Mouse (Mus musculus): ENCODE results near the gene Pold2. TPM values are rescaled to one million over a fixed set of nuclear protein-coding genes. Genes with fewer than 3 reads are reported as not detected.

Pold2 gene
- polyA plus RNA-seq (2012; rRNA removed) = 50.3 and 52.3 TPM in 2 replicates

DNA sequence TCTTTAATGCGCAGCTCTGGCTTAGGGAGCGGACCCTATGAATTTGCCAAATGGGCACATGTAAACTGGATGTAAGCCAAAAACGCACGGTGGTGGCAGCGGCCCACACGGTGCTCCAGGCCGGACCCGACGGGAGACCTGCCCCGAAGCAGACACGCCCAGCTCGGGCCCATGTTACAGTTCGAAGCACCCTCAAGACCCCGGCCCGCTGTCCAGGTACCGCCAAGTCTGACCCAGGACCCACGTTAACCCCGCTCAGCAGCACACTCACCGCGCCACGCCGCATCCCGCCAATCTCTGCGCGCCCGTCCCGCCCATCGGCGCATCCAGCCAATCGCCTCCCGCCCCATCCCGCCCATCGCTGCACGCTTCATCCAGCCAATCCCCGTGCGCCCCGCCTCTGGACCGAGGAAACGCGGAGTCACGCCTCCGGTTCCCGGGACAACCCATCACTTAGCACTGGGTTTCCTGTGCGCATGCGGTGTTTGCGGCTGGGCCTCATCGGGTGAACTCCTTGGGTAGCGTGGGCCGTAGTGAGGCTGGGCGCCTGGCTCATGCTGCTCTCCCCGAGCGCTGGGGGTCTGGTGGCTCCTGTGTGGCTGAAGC lies at the start of gene Pold2:
TSS of gene Pold2 (minus strand) at position 372 of the 606 bp plus-strand sequence.

DNA sequence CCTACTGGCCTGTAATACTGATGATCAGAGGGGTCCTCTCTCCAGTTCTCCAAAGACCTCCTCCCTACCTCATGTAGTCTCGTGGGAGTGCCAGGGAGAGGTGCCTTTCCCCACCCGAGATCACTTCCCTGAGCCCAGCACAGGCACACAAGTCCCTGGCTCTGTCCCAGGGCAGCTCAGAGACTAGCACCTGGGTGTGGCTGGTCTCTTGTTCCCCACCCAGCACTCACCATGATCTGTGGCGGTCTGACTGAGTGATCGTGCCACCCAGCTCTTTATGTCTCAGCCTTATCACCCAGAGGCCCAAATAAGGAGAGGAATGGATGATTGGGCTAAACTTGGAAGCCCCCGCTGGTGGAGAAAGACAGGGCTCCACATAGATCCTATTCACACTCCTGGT lies 20.4 kb upstream of the Pold2 start, which contains the start of gene Myl7:
TSS of gene Myl7 (minus strand) at position 252 of the 400 bp plus-strand sequence.

GRCm38 (mm10) chr11:5861678-5862393 lies 16.3 kb downstream of the Pold2 start, which contains the start of gene Aebp1:
TSS of gene Aebp1 (plus strand) at chr11:5861947.

DNA sequence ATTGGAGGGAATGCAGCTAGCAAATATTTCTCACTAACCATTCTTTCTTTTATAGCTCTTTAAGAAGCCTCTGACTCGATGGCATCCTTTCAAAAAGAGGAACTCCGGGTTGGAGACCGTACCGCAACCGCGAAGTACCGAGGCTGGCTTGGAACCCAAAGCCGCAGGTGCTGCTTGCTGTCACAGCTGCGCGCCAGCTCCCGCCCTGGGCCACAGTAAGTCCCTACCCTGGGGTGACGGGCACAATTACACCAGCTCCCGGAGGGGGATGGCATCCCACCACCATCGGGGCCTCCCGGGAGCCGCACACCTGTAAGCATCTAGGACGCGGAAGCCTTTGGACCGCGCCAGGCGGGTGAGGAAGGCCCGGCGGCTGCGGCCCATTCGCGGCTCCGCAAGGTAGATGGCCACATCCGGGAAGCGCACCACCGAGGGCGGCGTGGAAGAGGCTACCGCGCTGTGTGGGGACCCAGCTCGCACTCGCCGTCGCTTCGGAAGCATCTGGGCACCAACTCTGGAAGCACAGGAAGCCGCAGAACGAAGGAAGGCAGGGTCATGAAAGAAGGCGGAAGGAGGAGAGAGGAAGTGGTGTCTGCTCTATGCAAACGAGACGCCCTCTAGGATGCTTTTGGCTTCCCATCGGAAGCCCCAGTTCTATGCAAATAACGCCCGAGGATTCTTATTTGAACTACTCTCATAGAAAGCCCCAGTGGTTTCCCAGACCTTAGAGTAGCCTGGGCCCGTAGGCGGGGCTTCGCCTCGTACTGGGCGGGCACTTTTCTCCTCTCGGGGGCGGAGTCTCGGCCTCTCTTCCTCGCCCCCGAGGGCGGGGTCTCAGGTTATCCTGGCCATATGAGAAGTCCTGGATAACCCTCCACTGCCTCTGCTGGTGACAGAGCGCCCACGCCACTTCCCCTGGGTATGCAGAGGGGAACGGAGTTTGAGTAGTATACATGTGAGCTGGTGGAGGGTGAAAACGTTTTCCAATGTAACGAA lies 40.5 kb downstream of the Pold2 start, which contains the start of gene Polm:
TSS of gene Polm (minus strand) at position 766 of the 996 bp plus-strand sequence.

Other genes starting within 250 kb of the Pold2 start
- 54.2 and 58.9 TPM in 2 replicates for gene Mrps24, start 162.6 kb downstream of the Pold2 start, polyA plus RNA-seq (2012; rRNA removed)
- 3.1 and 3.6 TPM in 2 replicates for gene Urgcp, start 115.9 kb downstream of the Pold2 start, polyA plus RNA-seq (2012; rRNA removed)
- 30.3 and 34.5 TPM in 2 replicates for gene Dbnl, start 89.8 kb downstream of the Pold2 start, polyA plus RNA-seq (2012; rRNA removed)
- gene Pgam2, start 74.6 kb downstream of the Pold2 start, polyA plus RNA-seq (2012; rRNA removed) = 0.22 and 1.6 TPM in 2 replicates
- gene Polm, start 40.3 kb downstream of the Pold2 start, polyA plus RNA-seq (2012; rRNA removed) = 3.5 and 3.8 TPM in 2 replicates
- gene Aebp1, start 16.3 kb downstream of the Pold2 start, polyA plus RNA-seq (2012; rRNA removed) = 3.0 and 3.2 TPM in 2 replicates
- gene Myl7, start 20.5 kb upstream of the Pold2 start, polyA plus RNA-seq (2012; rRNA removed) = 3.1 TPM in 2 replicates
- gene Gck, start 71.8 kb upstream of the Pold2 start, polyA plus RNA-seq (2012; rRNA removed) = 0.08 and 0.11 TPM in 2 replicates
- gene Ykt6, start 77.4 kb upstream of the Pold2 start, polyA plus RNA-seq (2012; rRNA removed) = 17.9 and 20.3 TPM in 2 replicates
- gene Camk2b, start 188.1 kb upstream of the Pold2 start, polyA plus RNA-seq (2012; rRNA removed) = 0.37 and 0.43 TPM in 2 replicates